Mouse (Mus musculus): ENCODE measurements at regions not wholly inside any gene's neighbourhood (a gene's known extent, or its start where the extent isn't known, plus 50 kb on each side); places are given as distances from the start of the nearest gene placed in this dataset.
A peak's percentile ranks its signal among the peaks of the same experiment; 100 is the strongest.

GRCm38 (mm10) chr13:101095057-101095831 lies 262.0 kb upstream of the Slc30a5 start:
- no peak for DNase-seq

GRCm38 (mm10) chr13:101092743-101093131 lies 259.5 kb upstream of the Slc30a5 start:
- DNase-seq = no peak

- peak; percentile 72 for DNase-seq
Observed at GRCm38 (mm10) chr13:101092033-101092742, 259.0 kb upstream of the Slc30a5 start.

DNA sequence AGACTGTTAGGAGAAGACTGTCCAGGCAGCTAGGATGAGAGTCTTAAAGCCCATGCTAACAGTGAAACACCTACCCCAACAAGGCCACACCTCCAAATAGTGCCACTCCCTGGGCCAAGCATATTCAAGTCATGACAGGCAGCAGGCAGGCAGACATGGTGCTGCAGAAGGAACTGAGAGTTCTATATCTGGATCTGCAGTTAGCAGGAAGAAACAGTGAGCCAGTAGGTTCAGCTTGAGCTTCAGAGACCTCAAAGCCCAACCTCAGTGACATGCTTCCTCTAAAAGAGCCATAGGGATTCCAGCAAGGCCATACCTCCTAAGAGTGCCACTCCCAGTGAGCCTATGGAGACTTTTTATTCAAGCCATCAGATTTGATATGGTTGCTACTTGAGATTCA lies 252.0 kb upstream of the Slc30a5 start:
- no peak for DNase-seq

GRCm38 (mm10) chr13:101084193-101084592 lies 251.0 kb upstream of the Slc30a5 start:
- DNase-seq = no peak

DNA sequence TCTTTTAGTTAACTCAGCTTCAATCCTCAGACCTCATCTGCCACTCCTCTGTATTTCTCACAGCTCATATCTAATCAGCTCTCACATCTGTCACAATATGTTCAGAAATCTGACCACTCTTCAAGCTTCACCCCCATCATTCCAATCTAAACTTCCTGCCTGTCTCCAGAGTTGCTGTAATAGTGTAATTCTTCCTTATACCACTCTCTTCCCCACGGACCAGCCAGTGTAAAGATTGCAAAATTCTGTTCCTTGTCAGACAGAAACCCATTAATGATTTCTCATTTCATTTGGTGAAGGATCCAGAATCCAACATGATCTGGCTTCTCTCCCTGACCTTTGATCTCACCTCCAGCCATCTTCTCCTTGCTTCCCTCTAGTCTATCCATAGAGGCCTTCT lies 250.2 kb upstream of the Slc30a5 start:
- no peak for DNase-seq

- peak; percentile 15 for DNase-seq
Observed at GRCm38 (mm10) chr13:101068489-101068888, 235.3 kb upstream of the Slc30a5 start.

DNA sequence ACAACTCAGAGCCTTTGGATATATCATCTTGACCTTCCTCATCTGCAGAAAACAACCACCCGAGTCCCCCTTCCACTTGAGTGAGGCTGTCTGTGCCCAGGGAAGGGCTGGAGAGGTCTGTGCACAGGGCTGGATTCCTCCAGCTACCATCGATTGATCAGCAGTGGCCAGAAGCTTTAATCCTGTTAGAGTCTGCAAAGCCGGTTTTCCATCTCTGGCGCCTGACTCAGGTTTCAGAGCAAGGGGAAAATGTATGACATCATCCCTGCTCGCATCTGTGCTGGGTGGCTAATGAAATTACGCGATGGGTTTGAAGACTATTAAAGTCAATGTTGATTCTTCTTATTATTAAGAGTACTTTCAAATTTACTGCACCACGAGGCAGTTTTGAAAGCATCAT lies 229.4 kb upstream of the Slc30a5 start:
- DNase-seq = no peak

- no peak for DNase-seq
Observed at GRCm38 (mm10) chr13:101061233-101062144, 228.3 kb upstream of the Slc30a5 start.

GRCm38 (mm10) chr13:101049511-101049910 lies 216.3 kb upstream of the Slc30a5 start:
- no peak for DNase-seq

- DNase-seq = no peak
Observed at GRCm38 (mm10) chr13:101032594-101032993, 199.4 kb upstream of the Slc30a5 start.

GRCm38 (mm10) chr13:101026043-101026442 lies 192.8 kb upstream of the Slc30a5 start:
- DNase-seq = no peak

GRCm38 (mm10) chr13:101025488-101025887 lies 192.3 kb upstream of the Slc30a5 start:
- DNase-seq = no peak

GRCm38 (mm10) chr13:101024971-101025370 lies 191.7 kb upstream of the Slc30a5 start:
- no peak for DNase-seq

DNA sequence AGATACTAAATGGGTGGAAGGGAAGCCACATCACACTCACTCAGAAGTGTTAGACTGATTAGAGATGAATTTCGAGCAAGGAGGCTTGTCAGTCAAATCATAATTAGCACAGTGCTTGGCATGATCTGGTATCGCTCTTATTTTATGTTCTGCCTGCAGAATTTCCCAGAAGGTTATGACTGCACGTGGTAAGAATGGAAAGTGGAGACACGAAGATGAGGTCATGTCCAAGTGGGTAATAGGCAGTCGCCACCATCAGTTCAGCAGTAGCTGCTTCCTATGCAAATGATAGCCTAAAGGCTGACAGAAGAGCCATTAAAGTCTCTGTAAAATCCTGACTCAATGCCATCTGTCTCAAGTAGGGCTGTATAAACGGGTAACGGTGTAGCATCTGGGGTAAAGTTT lies 186.0 kb upstream of the Slc30a5 start:
- DNase-seq = no peak

GRCm38 (mm10) chr13:101017041-101017440 lies 183.8 kb upstream of the Slc30a5 start:
- DNase-seq = no peak

DNA sequence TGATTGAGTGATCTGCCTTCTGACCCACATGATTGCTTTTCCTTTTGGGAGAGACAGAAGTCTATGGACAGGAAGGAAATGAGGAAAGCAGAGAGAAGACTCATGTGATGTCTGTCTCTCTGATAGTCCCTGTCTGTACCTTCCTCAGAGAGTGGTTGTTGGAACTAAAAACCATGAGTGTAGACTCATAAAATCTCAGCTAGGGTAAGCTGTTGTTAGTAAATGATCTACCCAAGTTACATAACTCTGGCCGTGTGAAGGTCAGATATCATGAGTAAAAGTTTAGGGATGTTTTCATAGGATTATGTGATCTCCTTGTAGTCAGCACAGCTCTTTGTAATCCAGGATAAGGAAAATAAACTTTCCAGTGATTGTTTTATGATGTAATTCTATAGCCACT lies 183.0 kb upstream of the Slc30a5 start:
- no peak for DNase-seq

DNA sequence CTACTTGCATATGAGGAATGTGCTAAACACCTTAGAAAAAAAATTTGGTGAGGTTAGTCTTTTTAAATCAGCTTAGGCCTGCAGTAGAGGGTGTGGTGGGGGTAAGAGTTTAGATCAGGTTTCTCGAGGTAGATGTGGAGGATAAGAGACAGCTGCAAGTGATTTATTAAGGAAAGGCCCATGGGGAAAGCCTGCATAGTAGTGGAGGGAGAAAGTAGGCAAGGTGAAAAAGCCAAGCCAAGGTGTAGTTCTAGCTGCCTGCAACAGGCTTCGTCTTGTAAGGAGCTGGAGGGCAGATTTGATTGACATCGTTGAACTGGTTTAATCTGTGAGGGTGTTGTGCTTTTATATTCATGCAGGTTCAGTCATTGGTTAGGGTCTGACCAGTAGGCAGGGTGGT lies 182.2 kb upstream of the Slc30a5 start:
- no peak for DNase-seq

DNA sequence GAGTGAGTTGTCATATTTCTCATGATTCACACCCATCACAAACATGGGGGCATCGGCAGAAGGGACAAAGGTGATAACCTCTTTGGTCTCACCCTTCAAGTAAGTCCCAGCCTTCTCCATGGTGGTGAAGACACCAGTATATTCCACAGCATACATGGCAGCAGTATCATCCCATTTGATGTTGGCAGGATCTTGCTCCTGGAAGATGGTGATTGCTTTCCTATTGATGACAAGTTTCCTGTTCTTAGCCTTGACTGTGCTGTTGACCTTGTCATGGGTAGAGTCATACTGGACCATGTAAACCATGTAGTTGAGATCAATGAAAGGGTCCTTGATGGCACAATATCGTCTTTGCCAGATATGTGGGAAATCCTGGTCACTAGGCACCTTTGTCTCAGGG lies 180.4 kb upstream of the Slc30a5 start:
- no peak for DNase-seq

DNA sequence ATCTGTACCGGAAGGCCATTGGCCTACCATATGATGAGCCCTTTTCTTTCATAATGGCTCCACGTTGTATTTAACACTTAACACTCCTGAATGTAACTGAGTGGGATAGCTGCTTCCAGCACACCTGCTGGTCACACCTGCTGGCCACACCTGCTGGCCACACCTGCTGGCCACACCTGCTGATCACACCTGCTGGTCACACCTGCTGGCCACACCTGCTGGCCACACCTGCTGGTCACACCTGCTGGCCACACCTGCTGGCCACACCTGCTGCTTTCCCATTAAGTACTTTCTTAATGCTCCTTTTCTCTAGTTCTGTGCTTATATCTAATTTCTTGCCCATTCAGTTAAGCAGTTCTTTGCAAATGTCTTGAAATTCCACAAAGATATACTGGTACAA lies 157.4 kb upstream of the Slc30a5 start:
- DNase-seq = no peak

GRCm38 (mm10) chr13:100988671-100989531 lies 155.7 kb upstream of the Slc30a5 start:
- no peak for DNase-seq

GRCm38 (mm10) chr13:100988116-100988515 lies 154.9 kb upstream of the Slc30a5 start:
- no peak for DNase-seq

Data from cerebellum, adult 9-10 months (tissue).